Mouse (Mus musculus) ES-E14 (cell line): ENCODE results near the gene Hspbap1. TPM values are rescaled to one million over a fixed set of nuclear protein-coding genes. Genes with fewer than 3 reads are reported as not detected.

Experiments
- DNase-seq: peaks from one replicate; pipeline ENCODE4 v3.0.0-alpha.2; 2013; ENCODE audit warnings: low read depth, low spot score
- H3K27ac ChIP-seq: 2 replicates; pipeline ENCODE4 v1.5.1; 2012; ENCODE audit warnings: low read depth, mild to moderate bottlenecking, low read length, moderate library complexity, mixed read lengths; ENCODE audit not compliant: poor library complexity, insufficient read depth, severe bottlenecking
- H3K36me3 ChIP-seq: 2 replicates; pipeline ENCODE4 v1.6.1; 2012; ENCODE audit warnings: mild to moderate bottlenecking, low read length, moderate library complexity, mixed read lengths; ENCODE audit not compliant: control insufficient read depth, poor library complexity, insufficient read depth, severe bottlenecking
- H3K4me1 ChIP-seq, 2 experiments: fragments of 150-350 bp in 1 of 2; sonication (generic) in 1 of 2; 2 replicates each; pipeline ENCODE4 v1.6.1; 2012; ENCODE audit warnings: low read length in 2 of 2, mild to moderate bottlenecking in 1 of 2, mixed read lengths in 1 of 2; ENCODE audit not compliant: control insufficient read depth in 2 of 2, insufficient read depth in 2 of 2, poor library complexity in 1 of 2
- H3K4me3 ChIP-seq, 2 experiments: fragments of 150-350 bp in 1 of 2; sonication (generic) in 1 of 2; 2 replicates each; pipeline ENCODE4 v1.5.1; 2012; ENCODE audit warnings: low read length in 2 of 2, low read depth in 1 of 2, mild to moderate bottlenecking in 1 of 2, mixed read lengths in 1 of 2; ENCODE audit not compliant: insufficient read depth in 1 of 2, poor library complexity in 1 of 2, severe bottlenecking in 1 of 2
- H3K9ac ChIP-seq: 2 replicates; pipeline ENCODE4 v1.6.1; 2012; ENCODE audit warnings: low read depth, mild to moderate bottlenecking, low read length, mixed read lengths; ENCODE audit not compliant: poor library complexity, insufficient read depth, severe bottlenecking
- H3K9me3 ChIP-seq: fragments of 150-350 bp; sonication (generic); 2 replicates; pipeline ENCODE4 v1.6.1; 2012; ENCODE audit warnings: low read depth, mild to moderate bottlenecking, low read length; ENCODE audit not compliant: control insufficient read depth, insufficient read depth
- CHD2 ChIP-seq: IDR thresholded peaks from 2 replicates; pipeline ENCODE4 v1.6.1; 2014; ENCODE audit warnings: mild to moderate bottlenecking, low read depth, low read length, inconsistent platforms
- HCFC1 ChIP-seq: IDR thresholded peaks from 2 replicates; pipeline ENCODE4 v1.6.1; 2012; ENCODE audit warnings: low read length, inconsistent platforms, borderline replicate concordance; ENCODE audit not compliant: insufficient read depth
- MAFK ChIP-seq: IDR thresholded peaks from 2 replicates; pipeline ENCODE4 v1.6.1; 2014; ENCODE audit warnings: mild to moderate bottlenecking, low read depth, low read length, inconsistent platforms; ENCODE audit not compliant: insufficient read depth
- ZC3H11A ChIP-seq: IDR thresholded peaks from 2 replicates; pipeline ENCODE4 v1.6.1; 2012; ENCODE audit warnings: low read depth, mild to moderate bottlenecking, inconsistent platforms, low read length, borderline replicate concordance
- ZNF384 ChIP-seq: IDR thresholded peaks from 2 replicates; pipeline ENCODE4 v1.6.1; 2012; ENCODE audit warnings: low read depth, low read length, inconsistent platforms
- in situ Hi-C, 2 experiments: fragments of 600-800 bp; cut with MboI; formaldehyde crosslinking; loops; one replicate each; pipeline ENCODE4 v1.15.1; 2025; ENCODE audit warnings: low sequenced_read_pairs in 2 of 2, inconsistent platforms in 1 of 2; ENCODE audit not compliant: unreplicated experiment in 2 of 2
- total RNA-seq: library from RNA; depleted of rRNA; stranded (reverse); fragments of 300-350 nt; gene quantifications from 2 replicates; pipeline ENCODE4 v1.2.3, GENCODE M21; 2012

Hspbap1 gene
- total RNA-seq, 1 experiment = 73.5 TPM

DNA sequence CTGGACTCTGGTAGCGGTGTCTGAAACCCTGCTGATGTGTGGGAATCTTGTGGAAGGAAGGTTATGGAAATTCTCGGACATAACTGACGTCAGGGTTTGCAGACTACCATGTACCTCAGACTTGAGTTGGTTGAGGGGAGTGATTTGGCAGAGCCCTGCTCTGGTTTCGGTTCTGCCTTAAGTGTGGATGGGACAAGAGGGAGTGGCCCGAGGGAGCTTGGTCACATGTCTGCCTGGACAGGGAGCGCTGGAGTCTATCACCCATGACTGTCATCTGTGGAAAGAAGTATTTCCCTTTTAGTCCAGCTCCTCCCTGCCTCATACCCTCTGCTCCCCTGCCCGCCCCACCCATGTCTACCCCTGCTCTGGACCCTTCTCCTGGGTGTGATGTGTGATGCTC, 32.0 kb downstream of the Hspbap1 start:
- Histone ChIP-seq H3K4me3 (no peak overlapping the region), H3K4me1 (peaks cover 0 to 2% of the 10 kb centered on the region in 2 experiments; a peak in 1 of 4 replicates), H3K9ac (no peak overlapping the region), H3K36me3 (peaks cover 53% of the 10 kb centered on the region), H3K9me3 (no peaks in the 10 kb centered on the region), H3K27ac (no peak overlapping the region)
- in situ Hi-C loops = no loop called here
- TF ChIP-seq ZC3H11A (no peak), CHD2 (no peak), HCFC1 (no peak), ZNF384 (no peak), MAFK (no peak)
- DNase-seq = no peak

DNA sequence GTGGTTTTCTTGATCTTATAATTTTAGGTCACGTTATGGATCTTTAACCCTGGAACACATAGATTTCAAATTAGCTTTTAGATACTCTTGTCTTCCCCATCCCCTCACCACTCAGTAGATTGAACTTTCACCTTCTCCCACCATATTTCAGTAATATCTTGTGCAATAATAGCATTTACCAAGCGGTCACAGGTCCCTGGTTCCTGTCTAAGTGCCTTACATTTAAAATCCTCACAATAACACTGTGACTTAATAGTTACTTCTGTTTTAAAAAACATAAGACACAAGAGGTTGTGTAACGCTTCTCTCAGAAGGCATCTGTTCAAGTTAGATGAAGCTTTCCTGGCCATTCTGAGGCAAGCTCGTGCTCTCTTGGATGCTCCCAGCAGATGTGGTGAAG, 33.5 kb downstream of the Hspbap1 start:
- no peak for DNase-seq
- in situ Hi-C loops = no loop called here

DNA sequence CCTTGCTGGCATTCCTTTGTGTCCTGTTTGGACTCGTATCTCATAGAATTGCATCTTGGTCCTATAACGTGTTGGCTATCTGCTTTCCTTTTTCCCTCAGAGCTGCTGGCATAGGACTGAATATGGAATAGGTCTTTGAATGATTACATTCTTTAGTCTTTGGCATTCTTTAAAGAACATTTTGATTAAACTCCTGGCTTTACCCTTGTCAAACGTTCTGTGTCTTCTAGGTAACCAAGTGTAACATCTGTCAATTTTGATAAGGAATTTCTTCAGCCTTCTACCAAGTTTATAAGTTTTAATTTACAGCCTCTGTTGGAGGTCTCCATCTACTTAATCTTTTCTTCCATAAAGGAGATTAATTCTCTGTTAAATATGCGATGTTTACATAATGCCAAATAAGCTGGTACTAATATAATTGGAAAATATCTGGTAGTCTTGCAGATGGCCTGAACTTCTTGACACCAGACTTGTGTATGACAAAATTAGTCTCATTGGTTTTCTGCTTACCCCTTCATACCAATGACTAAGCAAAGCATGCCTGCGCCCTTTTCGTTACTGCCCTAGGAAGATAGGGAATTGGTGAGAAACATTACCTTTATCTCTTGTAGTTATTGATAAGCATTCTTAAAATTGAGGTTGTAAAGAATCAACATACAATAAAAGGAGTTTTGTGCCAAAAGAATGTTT, 36.9 kb downstream of the Hspbap1 start:
- no peak for TF ChIP-seq CHD2
- no peak for TF ChIP-seq HCFC1
- no peak for TF ChIP-seq ZNF384
- no peak for TF ChIP-seq ZC3H11A
- TF ChIP-seq MAFK = no peak
- H3K4me3 ChIP-seq = no peak overlapping the region
- no peaks in the 10 kb centered on the region; a peak in 1 of 4 replicates for H3K4me1 ChIP-seq
- no peak overlapping the region for H3K9ac ChIP-seq
- peaks cover 33% of the 10 kb centered on the region for H3K36me3 ChIP-seq
- in situ Hi-C loops = no loop called here
- no peak for DNase-seq
- H3K27ac ChIP-seq = no peak overlapping the region
- 0 out of 2 replicates have a peak, but pooled peaks cover 3% of the 10 kb centered on the region for H3K9me3 ChIP-seq

More for the DNA sequence above, 33.5 kb downstream of the Hspbap1 start:
- Histone ChIP-seq H3K27ac (no peak overlapping the region), H3K4me3 (no peak overlapping the region), H3K36me3 (peaks cover 45% of the 10 kb centered on the region), H3K9me3 (0 out of 2 replicates have a peak, but pooled peaks cover 2% of the 10 kb centered on the region), H3K4me1 (peaks cover 0 to 2% of the 10 kb centered on the region in 2 experiments; a peak in 1 of 4 replicates), H3K9ac (no peak overlapping the region)
- TF ChIP-seq MAFK (no peak), HCFC1 (no peak), ZNF384 (no peak), ZC3H11A (no peak), CHD2 (no peak)

DNA sequence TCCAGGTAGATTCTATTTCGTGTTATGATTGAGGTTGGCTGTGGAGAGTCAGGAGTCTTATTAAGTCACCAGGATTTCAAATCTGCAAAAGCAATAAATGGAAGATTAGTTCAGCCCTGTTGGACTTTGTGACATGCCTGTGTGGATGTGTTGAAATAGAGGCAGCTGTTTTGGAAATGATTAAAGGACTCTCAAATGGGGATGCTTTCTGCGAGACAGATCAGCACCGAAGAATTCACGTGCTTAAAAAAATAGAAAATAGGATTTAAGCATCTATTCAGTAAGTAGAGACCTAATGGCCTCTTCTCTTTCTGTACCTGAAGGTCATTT, 37.5 kb downstream of the Hspbap1 start:
- peaks cover 34% of the 10 kb centered on the region for H3K36me3 ChIP-seq
- in situ Hi-C loops = no loop called here
- no peak for DNase-seq
- TF ChIP-seq MAFK = no peak
- 0 out of 2 replicates have a peak, but pooled peaks cover 3% of the 10 kb centered on the region for H3K9me3 ChIP-seq
- H3K9ac ChIP-seq = no peak overlapping the region
- no peak overlapping the region for H3K4me3 ChIP-seq
- H3K4me1 ChIP-seq = no peaks in the 10 kb centered on the region; a peak in 1 of 4 replicates
- H3K27ac ChIP-seq = no peak overlapping the region

DNA sequence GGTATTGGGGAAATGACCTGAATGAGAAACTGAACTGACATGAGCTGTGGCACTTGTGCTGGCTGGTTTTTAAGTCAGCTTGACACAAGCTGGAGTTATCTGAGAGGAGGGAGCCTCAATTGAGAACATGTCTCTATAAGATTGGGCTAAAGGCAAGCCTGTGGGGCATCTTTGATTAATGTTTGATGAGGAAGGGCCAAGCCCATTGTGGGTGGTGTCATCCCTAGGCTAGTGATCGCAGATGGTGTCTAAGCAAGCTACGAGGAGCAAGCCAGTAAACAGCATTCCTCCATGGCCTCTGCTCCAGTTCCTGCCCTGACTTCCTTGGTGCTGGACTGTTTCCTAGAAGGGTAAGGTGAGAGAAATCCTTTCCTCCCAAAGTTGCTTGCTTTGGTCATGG, 38.7 kb downstream of the Hspbap1 start:
- H3K9me3 ChIP-seq = 0 out of 2 replicates have a peak, but pooled peaks cover 3% of the 10 kb centered on the region
- TF ChIP-seq ZC3H11A (no peak), HCFC1 (no peak), ZNF384 (no peak), MAFK (no peak), CHD2 (no peak)
- H3K4me1 ChIP-seq = no peaks in the 10 kb centered on the region
- no peak for DNase-seq
- H3K4me3 ChIP-seq = no peak overlapping the region
- peaks cover 35% of the 10 kb centered on the region for H3K36me3 ChIP-seq
- in situ Hi-C loops = no loop called here
- H3K9ac ChIP-seq = no peak overlapping the region
- no peak overlapping the region for H3K27ac ChIP-seq
